Mouse (Mus musculus): ENCODE results near the gene AI467606.

The AI467606 gene

GRCm38 (mm10) chr7:127121061-127121910 is 30.1 kb downstream of the AI467606 start:
- DNase-seq (ENCODE audit: low spot score in 2 of 2), result no peak

DNA sequence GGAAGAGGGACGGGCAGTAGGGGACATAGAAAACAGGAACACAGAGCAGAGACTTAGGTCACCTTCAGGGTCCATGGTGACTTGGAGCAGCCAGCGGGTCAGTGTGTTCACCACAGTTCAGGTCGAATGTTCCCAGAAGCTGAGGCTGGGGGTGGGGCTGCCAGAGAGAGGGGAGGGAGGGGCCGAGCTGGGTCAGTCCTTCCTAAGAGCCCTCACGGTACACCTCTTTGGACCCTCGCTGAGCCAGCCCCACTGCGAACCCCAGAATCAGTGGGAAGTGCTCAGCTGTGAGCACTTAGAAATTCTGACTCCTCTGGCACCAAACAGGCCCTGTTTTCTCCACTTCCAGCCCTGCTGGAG is 30.7 kb downstream of the AI467606 start, which contains the start of gene Qprt:
Gene Qprt (minus strand): TSS at position 316 of the 360 bp plus-strand sequence.
- no peak for DNase-seq (ENCODE audit: low spot score in 2 of 2)

GRCm38 (mm10) chr7:127129638-127130037 is 38.5 kb downstream of the AI467606 start:
- peak in 1 of 2 experiments; percentile 45 for DNase-seq (ENCODE audit: low spot score in 2 of 2)

DNA sequence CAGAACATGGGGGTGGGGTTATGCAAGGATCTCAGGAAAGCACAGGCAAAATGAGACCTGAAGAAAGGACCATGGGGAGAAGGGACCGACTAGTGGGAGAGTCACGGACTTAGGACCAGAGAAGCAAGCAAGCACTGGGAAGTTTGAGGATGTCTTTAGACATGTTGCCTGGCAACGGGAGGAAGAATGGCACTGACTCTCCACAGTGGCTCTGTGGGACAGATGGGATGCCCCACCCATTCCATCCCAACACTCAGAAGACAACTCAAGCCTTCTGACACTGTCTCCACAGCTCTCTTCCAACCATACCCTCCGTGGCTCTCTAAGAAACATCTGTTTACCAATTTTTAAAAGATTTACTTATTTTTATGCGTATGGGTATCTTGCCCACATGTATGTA is 42.0 kb downstream of the AI467606 start:
- DNase-seq (ENCODE audit: low spot score in 2 of 2), result no peak

GRCm38 (mm10) chr7:127134821-127135447 is 43.8 kb downstream of the AI467606 start:
- no peak for DNase-seq (ENCODE audit: low spot score in 2 of 2)

DNA sequence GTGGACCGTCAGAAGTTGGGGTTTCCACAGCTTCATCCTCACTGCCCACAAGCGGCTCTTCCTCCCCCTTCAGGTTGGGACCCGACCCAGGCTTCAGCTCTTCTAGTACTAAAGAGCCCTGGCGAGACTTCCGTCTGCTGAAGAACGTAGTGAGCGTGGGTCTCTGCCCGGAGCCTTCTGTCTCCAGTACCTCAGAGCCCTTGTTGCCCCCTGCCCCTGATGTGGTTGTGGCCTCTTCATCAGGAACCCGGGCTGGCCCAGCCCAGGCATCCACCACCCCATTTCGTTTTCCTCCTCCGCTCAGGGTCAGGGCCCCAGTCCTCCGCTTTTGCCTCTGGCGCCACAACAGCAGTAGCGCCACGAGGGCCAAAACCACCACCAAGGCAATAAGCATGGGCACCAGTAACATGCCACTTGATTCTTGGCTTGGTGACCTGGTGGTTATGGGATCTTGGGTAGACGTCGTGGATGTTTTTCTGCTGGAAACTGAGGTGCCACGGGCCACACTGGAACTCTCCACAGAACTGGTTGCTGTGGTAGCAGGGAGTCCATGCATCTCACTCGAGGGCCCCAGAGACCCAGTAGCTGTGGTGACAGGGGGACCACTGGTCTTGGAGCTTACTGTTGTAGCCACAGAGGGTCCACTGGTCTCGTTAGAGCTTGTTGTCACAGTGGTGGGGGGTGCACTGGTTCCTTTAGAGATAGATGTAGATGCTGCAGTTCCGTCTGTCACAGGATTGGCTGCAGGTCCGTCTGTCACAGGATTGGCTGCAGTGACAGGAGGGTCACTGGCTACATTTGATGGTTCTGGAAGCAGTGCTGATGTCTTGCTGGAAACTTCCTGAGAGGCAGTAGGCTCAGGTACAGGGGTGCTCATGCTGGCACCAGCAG is 45.3 kb downstream of the AI467606 start:
- no peak for DNase-seq (ENCODE audit: low spot score in 2 of 2)

- no peak for DNase-seq (ENCODE audit: low spot score in 2 of 2)
Observed at GRCm38 (mm10) chr7:127137262-127138017, 46.3 kb downstream of the AI467606 start, which contains the start of gene Spn. Gene Spn, minus strand, starts transcription at chr7:127137823.

GRCm38 (mm10) chr7:127139100-127139499 is 47.9 kb downstream of the AI467606 start:
- DNase-seq (ENCODE audit: low spot score in 2 of 2), result no peak

- no peak for DNase-seq (ENCODE audit: low spot score in 2 of 2)
Observed at GRCm38 (mm10) chr7:127139562-127139961, 48.4 kb downstream of the AI467606 start.

GRCm38 (mm10) chr7:127140623-127141404 is 49.7 kb downstream of the AI467606 start:
- no peak for DNase-seq (ENCODE audit: low spot score in 2 of 2)

DNA sequence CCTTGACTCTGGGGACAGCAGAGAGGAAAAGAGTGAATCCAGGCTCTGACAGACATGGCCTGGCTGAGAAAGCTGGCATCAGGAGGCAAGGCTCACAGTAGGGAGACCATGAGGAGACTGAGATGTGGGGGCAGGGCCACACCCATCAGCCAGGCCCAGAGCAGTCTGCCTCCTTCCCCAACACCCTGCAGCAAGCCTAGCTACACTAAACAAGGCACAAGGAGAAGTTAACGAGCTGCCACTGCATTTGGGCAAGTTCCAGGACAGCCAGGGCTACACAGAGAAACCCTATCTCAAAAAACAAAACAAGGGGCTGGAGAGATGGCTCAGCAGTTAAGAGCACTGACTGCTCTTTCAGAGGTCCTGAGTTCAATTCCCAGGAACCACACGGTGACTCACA is 51.1 kb downstream of the AI467606 start:
- no peak for DNase-seq (ENCODE audit: low spot score in 2 of 2)

- DNase-seq (ENCODE audit: low spot score in 2 of 2), result no peak
Observed at GRCm38 (mm10) chr7:127142666-127143065, 51.5 kb downstream of the AI467606 start.

Data from right cerebral cortex, postnatal 36 days (tissue).